Mouse (Mus musculus): Measurements from ENCODE around the gene Tcf7l1. TPM values are rescaled to one million over a fixed set of nuclear protein-coding genes. Genes with fewer than 3 reads are reported as not detected.

The Tcf7l1 gene
- polyA plus RNA-seq, 1 experiment from 2014 or later = 5.7 TPM

DNA sequence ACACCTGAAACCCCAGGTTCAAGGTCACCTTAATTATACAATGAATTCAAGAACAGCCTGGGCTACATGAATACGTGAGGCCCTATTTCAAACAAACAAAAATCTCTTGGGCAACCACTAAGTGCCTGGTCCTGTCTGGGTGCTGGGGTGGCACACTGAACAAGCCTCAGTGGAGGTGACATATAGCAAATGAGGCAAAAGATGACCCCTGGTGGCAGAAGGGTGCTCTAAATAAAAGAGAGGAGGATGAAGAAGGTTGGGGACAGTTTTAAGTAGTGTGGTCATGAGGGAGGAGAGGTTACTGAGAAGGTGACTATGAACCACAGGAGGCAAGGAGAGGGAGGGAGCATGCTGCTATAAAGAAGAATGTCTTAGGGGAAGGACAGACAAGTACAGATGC, 37.8 kb downstream of the Tcf7l1 start:
- H3K27me3 ChIP-seq (ENCODE audit: insufficient read depth, low read length) = no peaks in the 10 kb centered on the region
- no peak for TF ChIP-seq EP300 (IDR thresholded peaks at IDR 0.05; ENCODE audit: low read depth)
- TF ChIP-seq CTCF (IDR thresholded peaks at IDR 0.05; ENCODE audit: low read depth) = peak; percentile 53
- no peaks in the 10 kb centered on the region for H3K9me3 ChIP-seq (ENCODE audit: low read length)
- 52% methylated on average over 1 of the region's 1 CpGs for WGBS (ENCODE audit: insufficient replicate concordance)
- DNase-seq (no peak), ATAC-seq (no peak)
- H3K27ac ChIP-seq (ENCODE audit: low read depth) = no peak overlapping the region
- no peak overlapping the region for H3K4me2 ChIP-seq (ENCODE audit: low read depth, low read length)
- no peaks in the 10 kb centered on the region for H3K36me3 ChIP-seq (replicated peaks; ENCODE audit: insufficient read depth, low read length)
- H3K4me1 ChIP-seq (ENCODE audit: insufficient read depth) = 0 out of 2 replicates have a peak, but pooled peaks cover 9% of the 10 kb centered on the region
- H3K4me3 ChIP-seq (ENCODE audit: low read depth, low read length) = no peak overlapping the region
- H3K9ac ChIP-seq (replicated peaks) = no peak overlapping the region

DNA sequence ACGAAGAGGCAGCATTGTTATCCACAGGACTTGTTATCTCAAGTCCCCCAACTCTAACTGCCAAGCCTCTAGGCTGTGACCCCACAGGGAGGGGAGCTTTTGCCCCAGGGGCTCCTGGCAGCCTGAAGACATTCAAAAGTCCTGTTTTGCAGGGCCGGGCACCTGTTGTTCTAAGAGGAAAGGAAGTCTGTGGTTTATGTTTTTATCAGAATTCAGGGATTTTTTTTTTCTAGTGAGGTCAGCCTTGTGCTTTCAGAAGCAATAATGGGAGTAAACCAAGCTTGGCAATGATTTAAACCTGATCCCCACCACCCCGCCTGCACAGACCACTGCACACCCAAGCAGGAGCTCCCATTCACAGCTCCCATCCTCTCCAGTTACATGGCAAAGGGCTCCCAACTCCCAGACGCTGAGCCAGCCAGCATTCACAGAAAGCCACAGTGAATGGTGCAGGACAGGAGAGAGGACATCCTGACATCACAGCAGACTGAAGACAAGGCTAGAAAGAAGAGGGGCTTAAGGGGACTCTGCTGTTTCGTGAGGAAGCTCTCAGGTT, 40.1 kb downstream of the Tcf7l1 start:
- H3K27ac ChIP-seq (ENCODE audit: low read depth) = 0 out of 2 replicates have a peak overlapping the region, but pooled peaks have one; percentile 22
- H3K36me3 ChIP-seq (replicated peaks; ENCODE audit: insufficient read depth, low read length) = no peaks in the 10 kb centered on the region
- DNase-seq (no peak), ATAC-seq (no peak)
- H3K27me3 ChIP-seq (ENCODE audit: insufficient read depth, low read length) = no peaks in the 10 kb centered on the region
- WGBS (ENCODE audit: insufficient replicate concordance) = 26% methylated on average over 5 of the region's 5 CpGs
- TF ChIP-seq EP300 (IDR thresholded peaks at IDR 0.05; ENCODE audit: low read depth) (no peak), CTCF (IDR thresholded peaks at IDR 0.05; ENCODE audit: low read depth) (no peak)
- no peak overlapping the region for H3K4me3 ChIP-seq (ENCODE audit: low read depth, low read length)
- peaks cover 18% of the 10 kb centered on the region for H3K4me1 ChIP-seq (ENCODE audit: insufficient read depth)
- no peak overlapping the region for H3K4me2 ChIP-seq (ENCODE audit: low read depth, low read length)
- H3K9me3 ChIP-seq (ENCODE audit: low read length) = no peaks in the 10 kb centered on the region
- H3K9ac ChIP-seq (replicated peaks) = no peak overlapping the region

DNA sequence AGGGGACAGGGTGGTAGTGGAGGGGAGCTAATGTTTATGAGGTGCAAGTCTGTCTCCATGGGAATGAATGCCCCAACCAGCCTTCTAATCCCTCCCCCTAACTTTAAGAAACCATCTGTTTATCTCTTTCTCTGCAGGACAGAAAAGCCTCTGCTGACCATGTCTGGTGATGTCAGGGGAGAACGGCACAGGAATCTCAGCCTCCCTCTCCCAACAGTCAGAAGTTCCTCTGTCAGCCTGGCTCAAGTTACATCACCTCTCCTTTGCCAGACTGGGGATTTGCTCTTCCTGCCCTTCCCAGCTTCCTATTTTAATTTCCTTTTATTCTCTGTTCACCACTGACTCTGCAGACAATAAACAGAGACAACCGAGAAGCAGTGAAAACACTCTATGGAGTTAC, 40.6 kb downstream of the Tcf7l1 start:
- H3K27me3 ChIP-seq (ENCODE audit: insufficient read depth, low read length) = no peaks in the 10 kb centered on the region
- H3K27ac ChIP-seq (ENCODE audit: low read depth) = 0 out of 2 replicates have a peak overlapping the region, but pooled peaks have one; percentile 22
- no peak for TF ChIP-seq EP300 (IDR thresholded peaks at IDR 0.05; ENCODE audit: low read depth)
- DNase-seq (no peak), ATAC-seq (no peak)
- no peak overlapping the region for H3K9ac ChIP-seq (replicated peaks)
- no peak overlapping the region for H3K4me3 ChIP-seq (ENCODE audit: low read depth, low read length)
- no peaks in the 10 kb centered on the region for H3K9me3 ChIP-seq (ENCODE audit: low read length)
- 4% methylated on average over 2 of the region's 2 CpGs for WGBS (ENCODE audit: insufficient replicate concordance)
- H3K36me3 ChIP-seq (replicated peaks; ENCODE audit: insufficient read depth, low read length) = no peaks in the 10 kb centered on the region
- peaks cover 18% of the 10 kb centered on the region for H3K4me1 ChIP-seq (ENCODE audit: insufficient read depth)
- no peak overlapping the region for H3K4me2 ChIP-seq (ENCODE audit: low read depth, low read length)

DNA sequence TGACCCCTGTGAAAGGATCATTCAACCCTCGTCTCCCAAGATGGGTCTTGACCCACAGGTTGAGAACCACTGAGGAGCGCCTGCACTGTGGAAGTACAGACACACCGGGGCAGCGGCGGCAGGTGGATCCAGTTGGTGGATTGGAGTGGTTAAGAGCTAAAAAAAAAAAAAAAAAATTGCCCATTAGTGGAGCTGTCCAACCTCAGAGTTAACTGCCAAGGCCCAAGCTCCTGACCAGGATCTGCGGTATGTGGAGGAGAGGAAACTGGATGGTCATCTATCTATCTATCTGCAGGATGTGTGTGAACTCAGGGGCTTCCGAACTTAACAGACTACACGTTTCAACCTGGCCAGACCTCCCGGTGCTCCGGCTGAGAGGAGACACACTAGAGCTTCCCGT, 41.2 kb downstream of the Tcf7l1 start:
- Histone ChIP-seq H3K4me2 (ENCODE audit: low read depth, low read length) (no peak overlapping the region), H3K4me3 (ENCODE audit: low read depth, low read length) (no peak overlapping the region), H3K36me3 (replicated peaks; ENCODE audit: insufficient read depth, low read length) (no peaks in the 10 kb centered on the region), H3K9ac (replicated peaks) (no peak overlapping the region), H3K27me3 (ENCODE audit: insufficient read depth, low read length) (no peaks in the 10 kb centered on the region), H3K9me3 (ENCODE audit: low read length) (no peaks in the 10 kb centered on the region), H3K27ac (ENCODE audit: low read depth) (no peak overlapping the region), H3K4me1 (ENCODE audit: insufficient read depth) (peaks cover 20% of the 10 kb centered on the region)
- ATAC-seq (no peak), DNase-seq (no peak)
- TF ChIP-seq EP300 (IDR thresholded peaks at IDR 0.05; ENCODE audit: low read depth) (no peak), CTCF (IDR thresholded peaks at IDR 0.05; ENCODE audit: low read depth) (no peak)
- WGBS (ENCODE audit: insufficient replicate concordance) = 62% methylated on average over 11 of the region's 11 CpGs

DNA sequence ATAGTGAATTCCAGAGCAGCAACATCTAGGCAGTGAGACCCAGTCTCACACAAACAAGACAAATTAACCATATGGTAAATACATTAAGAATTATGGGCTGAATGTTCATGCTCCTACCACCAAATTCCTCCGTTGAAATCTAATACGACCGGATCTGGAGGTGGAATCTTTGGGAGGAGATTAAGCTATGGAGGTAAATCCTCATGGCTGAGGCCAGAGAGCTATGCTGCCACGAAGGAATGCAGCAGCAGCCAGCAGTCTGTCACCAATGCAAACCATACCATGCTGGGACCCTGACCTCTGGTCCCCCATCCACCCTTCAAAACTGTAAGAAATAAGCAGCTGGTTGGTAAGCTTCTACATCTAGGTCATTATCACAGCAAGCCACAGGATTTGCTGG, 41.9 kb downstream of the Tcf7l1 start:
- no peak overlapping the region for H3K4me3 ChIP-seq (ENCODE audit: low read depth, low read length)
- WGBS (ENCODE audit: insufficient replicate concordance) = 68% methylated on average over 4 of the region's 4 CpGs
- H3K9me3 ChIP-seq (ENCODE audit: low read length) = no peaks in the 10 kb centered on the region
- DNase-seq (no peak), ATAC-seq (no peak)
- H3K9ac ChIP-seq (replicated peaks) = no peak overlapping the region
- TF ChIP-seq EP300 (IDR thresholded peaks at IDR 0.05; ENCODE audit: low read depth) (no peak), CTCF (IDR thresholded peaks at IDR 0.05; ENCODE audit: low read depth) (no peak)
- H3K4me1 ChIP-seq (ENCODE audit: insufficient read depth) = peaks cover 23% of the 10 kb centered on the region
- no peaks in the 10 kb centered on the region for H3K36me3 ChIP-seq (replicated peaks; ENCODE audit: insufficient read depth, low read length)
- no peaks in the 10 kb centered on the region for H3K27me3 ChIP-seq (ENCODE audit: insufficient read depth, low read length)
- H3K4me2 ChIP-seq (ENCODE audit: low read depth, low read length) = no peak overlapping the region
- H3K27ac ChIP-seq (ENCODE audit: low read depth) = no peak overlapping the region

DNA sequence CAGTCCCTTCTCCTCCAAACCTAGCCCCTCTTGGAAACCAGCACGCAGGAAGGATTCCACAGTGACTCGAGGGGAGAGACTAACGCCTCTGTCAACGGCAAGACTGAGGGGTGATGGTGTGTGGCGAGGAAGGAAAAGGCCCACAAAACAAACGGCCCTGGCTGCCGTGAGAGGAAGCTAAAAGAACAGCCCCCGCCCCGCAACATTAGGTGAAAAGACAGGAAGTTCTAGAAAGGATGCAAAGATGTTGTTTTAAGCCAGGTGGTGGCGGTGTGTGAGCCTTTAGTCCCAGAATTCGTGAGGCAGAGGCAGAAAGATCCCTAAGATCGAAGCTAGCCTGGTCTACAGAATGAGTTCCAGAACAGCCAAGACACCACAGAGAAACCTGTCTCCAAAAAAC, 43.3 kb downstream of the Tcf7l1 start:
- ATAC-seq (no peak), DNase-seq (no peak)
- no peak overlapping the region for H3K4me3 ChIP-seq (ENCODE audit: low read depth, low read length)
- 21% methylated on average over 12 of the region's 12 CpGs for WGBS (ENCODE audit: insufficient replicate concordance)
- no peaks in the 10 kb centered on the region for H3K27me3 ChIP-seq (ENCODE audit: insufficient read depth, low read length)
- peaks cover 29% of the 10 kb centered on the region for H3K4me1 ChIP-seq (ENCODE audit: insufficient read depth)
- H3K36me3 ChIP-seq (replicated peaks; ENCODE audit: insufficient read depth, low read length) = no peaks in the 10 kb centered on the region
- peak overlapping the region; percentile 16; the same call in 1 of the 2 replicates for H3K9ac ChIP-seq (replicated peaks)
- 0 out of 2 replicates have a peak, but pooled peaks have one; percentile 16 for TF ChIP-seq CTCF (IDR thresholded peaks at IDR 0.05; ENCODE audit: low read depth)
- TF ChIP-seq EP300 (IDR thresholded peaks at IDR 0.05; ENCODE audit: low read depth) = no peak
- H3K9me3 ChIP-seq (ENCODE audit: low read length) = no peaks in the 10 kb centered on the region
- peak overlapping the region; percentile 62 for H3K27ac ChIP-seq (ENCODE audit: low read depth)
- peak overlapping the region; percentile 60 for H3K4me2 ChIP-seq (ENCODE audit: low read depth, low read length)
